Mouse (Mus musculus) heart, embryonic 12.5 days (tissue): Measurements from ENCODE around the gene Wwtr1. TPM values are rescaled to one million over a fixed set of nuclear protein-coding genes. Genes with fewer than 3 reads are reported as not detected.

Experiments
- ATAC-seq: fragments of 200-750 bp; cut with Nextera tagmentation; 2 replicates; pipeline ENCODE4 v1.8.0; 2017; ENCODE audit warnings: moderate TSS enrichment, moderate library complexity; ENCODE audit not compliant: insufficient number of reproducible peaks, low FRiP score
- H3K27ac ChIP-seq: fragments of 300-500 bp; sonication (generic); 2 replicates; pipeline ENCODE4 v1.5.1; 2016; ENCODE audit warnings: mild to moderate bottlenecking, moderate library complexity; ENCODE audit not compliant: poor library complexity, severe bottlenecking
- H3K27me3 ChIP-seq: fragments of 300-500 bp; sonication (generic); replicated peaks from 2 replicates; pipeline ENCODE4 v1.6.1; 2016; ENCODE audit warnings: mild to moderate bottlenecking, moderate library complexity
- H3K36me3 ChIP-seq: fragments of 300-500 bp; sonication (generic); 2 replicates; pipeline ENCODE4 v1.6.1; 2016; ENCODE audit warnings: mild to moderate bottlenecking, moderate library complexity
- H3K4me1 ChIP-seq: fragments of 300-500 bp; sonication (generic); replicated peaks from 2 replicates; pipeline ENCODE4 v1.6.1; 2016; ENCODE audit warnings: mild to moderate bottlenecking
- H3K4me2 ChIP-seq: fragments of 300-500 bp; sonication (generic); 2 replicates; pipeline ENCODE4 v1.6.1; 2016; ENCODE audit warnings: mild to moderate bottlenecking, moderate library complexity
- H3K4me3 ChIP-seq: fragments of 300-500 bp; sonication (generic); 2 replicates; pipeline ENCODE4 v1.5.1; 2016; ENCODE audit warnings: mild to moderate bottlenecking
- H3K9ac ChIP-seq: fragments of 300-500 bp; sonication (generic); 2 replicates; pipeline ENCODE4 v1.6.1; 2016; ENCODE audit warnings: mild to moderate bottlenecking, moderate library complexity
- H3K9me3 ChIP-seq: fragments of 300-500 bp; sonication (generic); replicated peaks from 2 replicates; pipeline ENCODE4 v1.6.1; 2016; ENCODE audit warnings: mild to moderate bottlenecking, moderate library complexity
- WGBS: fragments of 180-500 bp; shearing (Covaris S2); methylation state at CpG from one replicate; pipeline ENCODE4 v1.1.7; 2016; 5-methylcytosine and 5-hydroxymethylcytosine counted together
- polyA plus RNA-seq: library from polyadenylated mRNA; unstranded; fragments of >200 nt; fragmentation: Nextera tagmentation; extraction: Ambion mirVana; gene quantifications from 2 replicates; pipeline ENCODE4 v1.2.1, GENCODE M21; 2016

The Wwtr1 gene
- polyA plus RNA-seq, 1 experiment from 2014 or later = 15.3 TPM

GRCm38 (mm10) chr3:57535483-57536185, 40.1 kb downstream of the Wwtr1 start:
- 64% methylated on average over 13 of the region's 13 CpGs for WGBS
- Histone ChIP-seq H3K27ac (no peak overlapping the region), H3K36me3 (no peaks in the 10 kb centered on the region), H3K4me2 (no peak overlapping the region), H3K9ac (no peak overlapping the region), H3K27me3 (no peaks in the 10 kb centered on the region), H3K9me3 (no peaks in the 10 kb centered on the region), H3K4me3 (no peak overlapping the region), H3K4me1 (peaks cover 37% of the 10 kb centered on the region)
- no peak for ATAC-seq

- no peaks in the 10 kb centered on the region for H3K9me3 ChIP-seq
- H3K27me3 ChIP-seq = no peaks in the 10 kb centered on the region
- 79% methylated on average over 6 of the region's 6 CpGs for WGBS
- no peaks in the 10 kb centered on the region for H3K36me3 ChIP-seq
- no peak overlapping the region for H3K4me3 ChIP-seq
- H3K4me1 ChIP-seq = peaks cover 43% of the 10 kb centered on the region
- no peak overlapping the region for H3K27ac ChIP-seq
- H3K4me2 ChIP-seq = no peak overlapping the region
- H3K9ac ChIP-seq = no peak overlapping the region
- no peak for ATAC-seq
Measured at GRCm38 (mm10) chr3:57534450-57534849, 41.3 kb downstream of the Wwtr1 start.

- Histone ChIP-seq H3K36me3 (peaks cover 1% of the 10 kb centered on the region; the same call in 1 of the 2 replicates), H3K27me3 (no peaks in the 10 kb centered on the region), H3K9me3 (no peaks in the 10 kb centered on the region), H3K4me2 (no peak overlapping the region), H3K9ac (no peak overlapping the region), H3K4me3 (no peak overlapping the region), H3K27ac (peak overlapping the region; percentile 30; the same call in 1 of the 2 replicates), H3K4me1 (peaks cover 49% of the 10 kb centered on the region)
- no peak for ATAC-seq
- WGBS = 78% methylated on average over 9 of the region's 9 CpGs
Measured at GRCm38 (mm10) chr3:57533876-57534275, 41.8 kb downstream of the Wwtr1 start.

GRCm38 (mm10) chr3:57532991-57533725, 42.6 kb downstream of the Wwtr1 start:
- peak overlapping the region; percentile 30; the same call in 1 of the 2 replicates for H3K27ac ChIP-seq
- H3K36me3 ChIP-seq = peaks cover 8% of the 10 kb centered on the region; the same call in 1 of the 2 replicates
- ATAC-seq = no peak
- H3K4me1 ChIP-seq = peaks cover 55% of the 10 kb centered on the region
- H3K4me3 ChIP-seq = no peak overlapping the region
- no peaks in the 10 kb centered on the region for H3K27me3 ChIP-seq
- WGBS = 65% methylated on average over 9 of the region's 9 CpGs
- H3K4me2 ChIP-seq = no peak overlapping the region
- no peak overlapping the region for H3K9ac ChIP-seq
- H3K9me3 ChIP-seq = no peaks in the 10 kb centered on the region

- no peak overlapping the region for H3K4me2 ChIP-seq
- no peak overlapping the region for H3K9ac ChIP-seq
- no peak overlapping the region for H3K27ac ChIP-seq
- peaks cover 18% of the 10 kb centered on the region for H3K36me3 ChIP-seq
- peaks cover 51% of the 10 kb centered on the region for H3K4me1 ChIP-seq
- no peak for ATAC-seq
- no peak overlapping the region for H3K4me3 ChIP-seq
- no peaks in the 10 kb centered on the region for H3K9me3 ChIP-seq
- 74% methylated on average over 1 of the region's 1 CpGs for WGBS
- no peaks in the 10 kb centered on the region for H3K27me3 ChIP-seq
Measured at GRCm38 (mm10) chr3:57530836-57531235, 44.9 kb downstream of the Wwtr1 start.

GRCm38 (mm10) chr3:57530221-57530620, 45.5 kb downstream of the Wwtr1 start:
- Histone ChIP-seq H3K9me3 (no peaks in the 10 kb centered on the region), H3K36me3 (peaks cover 18% of the 10 kb centered on the region), H3K4me3 (no peak overlapping the region), H3K4me2 (no peak overlapping the region), H3K4me1 (peaks cover 46% of the 10 kb centered on the region), H3K9ac (no peak overlapping the region), H3K27ac (no peak overlapping the region), H3K27me3 (no peaks in the 10 kb centered on the region)
- 75% methylated on average over 4 of the region's 4 CpGs for WGBS
- ATAC-seq = no peak

GRCm38 (mm10) chr3:57527154-57527553, 48.6 kb downstream of the Wwtr1 start:
- H3K4me1 ChIP-seq = peaks cover 28% of the 10 kb centered on the region
- no peak overlapping the region for H3K4me2 ChIP-seq
- peaks cover 18% of the 10 kb centered on the region for H3K36me3 ChIP-seq
- no peak overlapping the region for H3K27ac ChIP-seq
- H3K9ac ChIP-seq = no peak overlapping the region
- no peak overlapping the region for H3K4me3 ChIP-seq
- ATAC-seq = no peak
- H3K9me3 ChIP-seq = no peaks in the 10 kb centered on the region
- no peaks in the 10 kb centered on the region for H3K27me3 ChIP-seq

- no peaks in the 10 kb centered on the region for H3K27me3 ChIP-seq
- no peaks in the 10 kb centered on the region for H3K9me3 ChIP-seq
- no peak overlapping the region for H3K27ac ChIP-seq
- H3K36me3 ChIP-seq = peaks cover 9% of the 10 kb centered on the region
- H3K4me1 ChIP-seq = no peaks in the 10 kb centered on the region
- WGBS = 73% methylated on average over 5 of the region's 5 CpGs
- no peak overlapping the region for H3K4me3 ChIP-seq
- H3K9ac ChIP-seq = no peak overlapping the region
- no peak overlapping the region for H3K4me2 ChIP-seq
- ATAC-seq = no peak
Measured at GRCm38 (mm10) chr3:57523093-57523492, 52.6 kb downstream of the Wwtr1 start.

GRCm38 (mm10) chr3:57521876-57522275, 53.8 kb downstream of the Wwtr1 start:
- Histone ChIP-seq H3K9ac (no peak overlapping the region), H3K4me1 (no peaks in the 10 kb centered on the region), H3K27me3 (no peaks in the 10 kb centered on the region), H3K36me3 (peaks cover 6% of the 10 kb centered on the region), H3K27ac (no peak overlapping the region), H3K4me3 (no peak overlapping the region), H3K4me2 (no peak overlapping the region), H3K9me3 (no peaks in the 10 kb centered on the region)
- ATAC-seq = no peak
- 84% methylated on average over 4 of the region's 4 CpGs for WGBS

- no peak overlapping the region for H3K9ac ChIP-seq
- no peaks in the 10 kb centered on the region for H3K36me3 ChIP-seq
- no peaks in the 10 kb centered on the region for H3K27me3 ChIP-seq
- no peaks in the 10 kb centered on the region for H3K4me1 ChIP-seq
- H3K9me3 ChIP-seq = no peaks in the 10 kb centered on the region
- no peak overlapping the region for H3K4me2 ChIP-seq
- ATAC-seq = no peak
- no peak overlapping the region for H3K4me3 ChIP-seq
- H3K27ac ChIP-seq = no peak overlapping the region
- WGBS = 85% methylated on average over 7 of the region's 7 CpGs
Measured at GRCm38 (mm10) chr3:57519995-57520394, 55.7 kb downstream of the Wwtr1 start.

GRCm38 (mm10) chr3:57516146-57516545, 59.6 kb downstream of the Wwtr1 start:
- no peak overlapping the region; the same call in 1 of the 2 replicates for H3K27ac ChIP-seq

More at GRCm38 (mm10) chr3:57516146-57516545, 59.6 kb downstream of the Wwtr1 start:
- Histone ChIP-seq H3K4me1 (peaks cover 7% of the 10 kb centered on the region), H3K4me3 (no peak overlapping the region), H3K9ac (no peak overlapping the region), H3K36me3 (no peaks in the 10 kb centered on the region), H3K4me2 (no peak overlapping the region), H3K9me3 (no peaks in the 10 kb centered on the region), H3K27me3 (no peaks in the 10 kb centered on the region)
- 60% methylated on average over 4 of the region's 4 CpGs for WGBS
- ATAC-seq = no peak
